Mouse (Mus musculus) thymus, adult 2 months (tissue): ENCODE data around the gene Moap1. TPM values are rescaled to one million over a fixed set of nuclear protein-coding genes. Genes with fewer than 3 reads are reported as not detected.

Experiments
- DNase-seq: peaks from one replicate; pipeline ENCODE4 v3.0.0; 2021
- H3K27ac ChIP-seq: fragments of 200-500 bp; 2 replicates; pipeline ENCODE4 v1.5.1; 2012; ENCODE audit warnings: low read length, control low read depth; ENCODE audit not compliant: control insufficient read depth, insufficient read depth
- H3K27me3 ChIP-seq: fragments of 200-500 bp; 2 replicates; pipeline ENCODE4 v1.6.1; 2012; ENCODE audit warnings: mild to moderate bottlenecking, low read length, moderate library complexity, mixed read lengths; ENCODE audit not compliant: control insufficient read depth, insufficient read depth
- H3K36me3 ChIP-seq: fragments of 200-500 bp; 2 replicates; pipeline ENCODE4 v1.6.1; 2012; ENCODE audit warnings: mild to moderate bottlenecking, low read length, moderate library complexity; ENCODE audit not compliant: control insufficient read depth, insufficient read depth
- H3K4me1 ChIP-seq: fragments of 200-500 bp; replicated peaks from 2 replicates; pipeline ENCODE4 v1.6.1; 2012; ENCODE audit warnings: low read length; ENCODE audit not compliant: control insufficient read depth, insufficient read depth
- H3K4me3 ChIP-seq: fragments of 200-500 bp; 2 replicates; pipeline ENCODE4 v1.5.1; 2012; ENCODE audit warnings: mild to moderate bottlenecking, low read length, control low read depth, moderate library complexity; ENCODE audit not compliant: control insufficient read depth, insufficient read depth
- CTCF ChIP-seq: fragments of 200-500 bp; IDR thresholded peaks from 2 replicates; pipeline ENCODE4 v1.5.1; 2012; ENCODE audit warnings: mild to moderate bottlenecking, control low read depth, low read length, moderate library complexity, borderline replicate concordance; ENCODE audit not compliant: control insufficient read depth, poor library complexity, insufficient read depth; ENCODE audit errors: extremely low read depth
- POLR2A ChIP-seq: fragments of 200-500 bp; IDR thresholded peaks from 2 replicates; pipeline ENCODE4 v1.6.1; 2012; ENCODE audit warnings: mild to moderate bottlenecking, low read length, control low read depth, moderate library complexity; ENCODE audit not compliant: control insufficient read depth, poor library complexity, insufficient read depth; ENCODE audit errors: extremely low read depth
- WGBS: fragments of 180-500 bp; shearing (Covaris S2); methylation state at CpG from one replicate; pipeline ENCODE4 v1.1.7; 2018; 5-methylcytosine and 5-hydroxymethylcytosine counted together
- polyA plus RNA-seq: library from polyadenylated mRNA; depleted of rRNA; stranded (reverse); fragments of >200 nt; gene quantifications from 2 replicates; pipeline ENCODE4 v1.2.3, GENCODE M21; 2012

Gene Moap1
- polyA plus RNA-seq, 1 experiment = 0.71 TPM

DNA sequence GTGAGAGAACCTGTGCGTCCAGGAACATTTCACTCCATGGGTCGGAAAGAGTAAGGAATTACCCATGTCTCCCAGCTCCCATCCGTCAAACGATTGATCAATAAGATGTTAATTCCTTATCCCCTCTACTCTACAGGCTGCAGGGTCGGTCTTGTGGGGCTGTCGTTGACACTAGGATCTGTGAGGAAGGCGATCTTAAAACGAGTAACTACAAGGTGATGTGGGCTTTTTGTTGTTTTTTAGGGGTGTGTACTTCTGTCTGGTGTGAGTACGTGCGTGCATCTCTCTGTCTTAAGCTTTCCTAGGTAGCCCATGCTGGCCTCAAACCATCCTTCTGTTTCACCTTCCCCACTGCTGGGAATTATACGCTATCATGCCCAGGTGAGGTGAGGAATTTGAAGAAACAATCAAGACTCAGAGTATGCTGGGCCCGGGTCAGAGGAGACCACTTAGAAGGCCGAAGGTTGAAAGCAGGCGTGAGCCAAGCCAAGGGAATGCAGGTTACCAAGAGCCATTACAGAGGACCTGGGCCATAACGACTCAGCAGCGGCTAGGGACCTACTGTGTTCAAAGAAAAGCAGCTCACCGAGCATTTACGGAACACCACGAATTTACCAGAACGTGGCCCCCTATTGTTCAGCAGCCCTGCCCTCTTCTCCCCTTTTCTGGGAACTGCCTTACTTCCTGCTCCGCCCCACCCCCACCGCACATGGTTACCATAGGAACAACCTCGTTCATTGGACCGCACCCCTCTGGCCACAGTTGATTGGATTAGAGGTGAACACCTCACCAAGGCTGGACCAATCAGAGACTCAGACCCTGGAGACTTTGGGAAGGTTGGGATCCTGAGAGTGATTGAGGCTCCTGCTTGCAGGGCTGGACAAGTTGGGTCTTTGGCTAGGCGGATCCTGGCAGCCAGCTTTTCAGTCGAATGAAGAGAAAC, 13.3 kb downstream of the Moap1 start:
- Histone ChIP-seq H3K27ac (peak overlapping the region; percentile 26; the same call in 1 of the 2 replicates), H3K4me3 (no peak overlapping the region), H3K36me3 (no peaks in the 10 kb centered on the region), H3K4me1 (peaks cover 8% of the 10 kb centered on the region), H3K27me3 (no peaks in the 10 kb centered on the region)
- WGBS = 55% methylated on average over 26 of the region's 26 CpGs
- peak; percentile 35 for DNase-seq
- TF ChIP-seq POLR2A (no peak), CTCF (no peak)

DNA sequence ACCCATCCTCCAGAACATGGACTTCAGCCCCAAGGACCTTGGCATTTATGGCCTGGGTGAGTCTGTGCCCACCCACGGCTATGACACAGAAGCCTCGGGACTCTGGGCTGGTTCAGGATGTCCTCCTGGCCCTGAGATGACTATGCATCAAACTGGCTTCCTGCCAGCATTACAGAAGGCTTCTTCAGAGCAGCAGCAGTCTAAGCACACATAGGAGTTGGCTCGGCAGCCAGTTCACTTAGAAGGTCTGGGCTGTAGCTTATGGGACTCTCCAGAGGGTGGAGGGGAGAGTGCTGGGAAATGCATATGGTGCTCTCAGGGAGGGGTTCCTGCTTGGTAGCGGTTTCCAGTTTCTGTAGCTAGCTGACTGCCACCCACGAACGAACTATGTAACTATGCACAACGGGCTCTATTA, 17.7 kb downstream of the Moap1 start:
- Histone ChIP-seq H3K4me1 (peaks cover 17% of the 10 kb centered on the region), H3K36me3 (no peaks in the 10 kb centered on the region), H3K4me3 (no peak overlapping the region), H3K27me3 (no peaks in the 10 kb centered on the region), H3K27ac (no peak overlapping the region)
- no peak for DNase-seq
- WGBS = 60% methylated on average over 7 of the region's 7 CpGs
- TF ChIP-seq POLR2A = no peak
- no peak for TF ChIP-seq CTCF

DNA sequence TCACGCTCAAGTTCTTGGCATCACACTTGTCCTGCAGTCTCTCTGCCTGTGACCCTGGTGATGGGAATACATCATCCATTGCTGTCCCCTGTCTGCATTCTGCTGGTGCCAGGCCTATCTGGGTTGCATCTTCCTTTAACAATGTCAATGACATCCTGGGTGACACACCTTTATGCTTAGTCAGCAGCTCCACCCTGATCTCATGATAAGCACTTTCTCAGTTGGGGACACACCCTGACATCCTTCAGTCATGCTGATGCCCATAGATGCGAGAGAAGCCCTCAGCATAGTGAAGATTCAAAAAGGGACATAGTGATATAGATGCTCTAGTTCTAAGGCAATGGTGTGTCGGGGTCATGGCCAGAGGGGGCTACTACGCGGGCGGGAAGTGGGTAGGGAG, 18.3 kb downstream of the Moap1 start:
- no peak overlapping the region for H3K27ac ChIP-seq
- TF ChIP-seq POLR2A (no peak), CTCF (no peak)
- no peaks in the 10 kb centered on the region for H3K27me3 ChIP-seq
- no peak for DNase-seq
- no peak overlapping the region for H3K4me3 ChIP-seq
- WGBS = 92% methylated on average over 6 of the region's 6 CpGs
- peaks cover 10% of the 10 kb centered on the region for H3K4me1 ChIP-seq
- H3K36me3 ChIP-seq = no peaks in the 10 kb centered on the region

DNA sequence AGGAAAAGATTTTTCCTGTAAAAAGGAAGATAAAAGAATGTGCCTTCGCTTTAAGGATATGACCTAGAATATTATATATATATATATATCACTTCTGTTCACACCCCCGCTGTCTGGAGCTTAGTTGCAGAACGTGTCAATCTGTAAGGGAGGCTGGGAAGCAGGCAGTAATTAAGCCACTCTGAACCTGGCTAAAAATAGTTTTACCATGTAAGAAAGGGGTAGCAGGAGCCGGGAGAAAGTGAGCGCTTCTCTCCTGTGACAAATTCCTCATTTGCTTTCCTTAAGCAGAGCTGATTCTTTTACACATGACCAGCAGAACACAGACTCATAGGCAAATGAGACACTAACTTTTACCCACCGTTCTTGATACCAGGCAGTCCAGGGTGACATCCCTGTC, 19.6 kb downstream of the Moap1 start:
- TF ChIP-seq POLR2A (no peak), CTCF (no peak)
- Histone ChIP-seq H3K4me1 (peaks cover 8% of the 10 kb centered on the region; the same call in 1 of the 2 replicates), H3K36me3 (no peaks in the 10 kb centered on the region), H3K27ac (no peak overlapping the region), H3K4me3 (no peak overlapping the region), H3K27me3 (no peaks in the 10 kb centered on the region)
- WGBS = 89% methylated on average over 6 of the region's 6 CpGs
- DNase-seq = no peak

DNA sequence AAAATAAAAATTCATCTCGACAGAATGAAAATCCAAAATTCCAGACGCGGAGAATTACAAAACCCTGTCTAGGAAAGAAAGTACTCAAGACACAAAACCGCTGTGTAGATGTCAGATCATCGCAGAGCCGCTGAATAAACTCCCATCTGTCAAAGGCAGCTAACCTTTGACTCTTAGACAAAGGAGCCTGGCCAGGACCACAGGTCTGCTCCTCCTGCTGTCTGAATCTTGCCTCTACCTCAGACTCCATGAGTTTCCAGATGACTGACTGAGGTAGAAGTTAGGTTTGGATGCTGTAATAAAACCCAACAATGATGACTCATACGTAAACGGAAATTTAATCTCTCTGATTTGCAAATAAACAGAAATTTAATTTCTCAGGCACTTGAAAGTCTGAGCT, 20.5 kb downstream of the Moap1 start:
- no peak overlapping the region for H3K4me3 ChIP-seq
- no peaks in the 10 kb centered on the region for H3K27me3 ChIP-seq
- WGBS = 94% methylated on average over 8 of the region's 8 CpGs
- DNase-seq = no peak
- TF ChIP-seq CTCF (no peak), POLR2A (no peak)
- H3K4me1 ChIP-seq = peaks cover 8% of the 10 kb centered on the region; the same call in 1 of the 2 replicates
- H3K36me3 ChIP-seq = no peaks in the 10 kb centered on the region
- no peak overlapping the region for H3K27ac ChIP-seq

DNA sequence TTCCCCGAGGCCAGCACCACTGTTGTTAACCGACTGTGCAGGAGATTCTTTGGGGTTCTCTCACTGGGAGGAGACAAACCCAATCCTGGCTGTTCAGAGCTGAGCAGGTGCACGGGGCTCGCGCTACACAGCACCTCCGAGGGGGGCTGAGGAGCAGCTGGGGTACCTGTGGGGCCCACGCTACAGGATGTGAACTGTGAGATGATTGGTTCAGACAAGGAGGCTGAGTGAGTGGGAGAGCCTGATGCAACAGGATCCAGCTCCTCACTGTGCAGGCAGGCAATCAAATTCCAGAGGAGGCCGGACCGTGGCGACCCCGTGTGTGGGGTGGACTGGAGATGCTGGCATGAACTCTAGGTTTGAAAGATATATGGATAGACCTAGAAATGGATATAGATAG, 21.0 kb downstream of the Moap1 start:
- 44% methylated on average over 11 of the region's 11 CpGs for WGBS
- no peaks in the 10 kb centered on the region for H3K36me3 ChIP-seq
- no peak overlapping the region for H3K27ac ChIP-seq
- H3K4me1 ChIP-seq = peaks cover 8% of the 10 kb centered on the region; the same call in 1 of the 2 replicates
- DNase-seq = peak; percentile 50
- H3K27me3 ChIP-seq = no peaks in the 10 kb centered on the region
- H3K4me3 ChIP-seq = no peak overlapping the region
- no peak for TF ChIP-seq POLR2A
- no peak for TF ChIP-seq CTCF
